Mouse (Mus musculus) ES-E14 (cell line): Measurements from ENCODE around the gene Syp. TPM values are rescaled to one million over a fixed set of nuclear protein-coding genes. Genes with fewer than 3 reads are reported as not detected.

Experiments
- DNase-seq: peaks from one replicate; pipeline ENCODE4 v3.0.0-alpha.2; 2013; ENCODE audit warnings: low read depth, low spot score
- H3K27ac ChIP-seq: 2 replicates; pipeline ENCODE4 v1.5.1; 2012; ENCODE audit warnings: low read depth, mild to moderate bottlenecking, low read length, moderate library complexity, mixed read lengths; ENCODE audit not compliant: poor library complexity, insufficient read depth, severe bottlenecking
- H3K36me3 ChIP-seq: 2 replicates; pipeline ENCODE4 v1.6.1; 2012; ENCODE audit warnings: mild to moderate bottlenecking, low read length, moderate library complexity, mixed read lengths; ENCODE audit not compliant: control insufficient read depth, poor library complexity, insufficient read depth, severe bottlenecking
- H3K4me1 ChIP-seq, 2 experiments: fragments of 150-350 bp in 1 of 2; sonication (generic) in 1 of 2; 2 replicates each; pipeline ENCODE4 v1.6.1; 2012; ENCODE audit warnings: low read length in 2 of 2, mild to moderate bottlenecking in 1 of 2, mixed read lengths in 1 of 2; ENCODE audit not compliant: control insufficient read depth in 2 of 2, insufficient read depth in 2 of 2, poor library complexity in 1 of 2
- H3K4me3 ChIP-seq, 2 experiments: fragments of 150-350 bp in 1 of 2; sonication (generic) in 1 of 2; 2 replicates each; pipeline ENCODE4 v1.5.1; 2012; ENCODE audit warnings: low read length in 2 of 2, low read depth in 1 of 2, mild to moderate bottlenecking in 1 of 2, mixed read lengths in 1 of 2; ENCODE audit not compliant: insufficient read depth in 1 of 2, poor library complexity in 1 of 2, severe bottlenecking in 1 of 2
- H3K9ac ChIP-seq: 2 replicates; pipeline ENCODE4 v1.6.1; 2012; ENCODE audit warnings: low read depth, mild to moderate bottlenecking, low read length, mixed read lengths; ENCODE audit not compliant: poor library complexity, insufficient read depth, severe bottlenecking
- H3K9me3 ChIP-seq: fragments of 150-350 bp; sonication (generic); 2 replicates; pipeline ENCODE4 v1.6.1; 2012; ENCODE audit warnings: low read depth, mild to moderate bottlenecking, low read length; ENCODE audit not compliant: control insufficient read depth, insufficient read depth
- CHD2 ChIP-seq: IDR thresholded peaks from 2 replicates; pipeline ENCODE4 v1.6.1; 2014; ENCODE audit warnings: mild to moderate bottlenecking, low read depth, low read length, inconsistent platforms
- HCFC1 ChIP-seq: IDR thresholded peaks from 2 replicates; pipeline ENCODE4 v1.6.1; 2012; ENCODE audit warnings: low read length, inconsistent platforms, borderline replicate concordance; ENCODE audit not compliant: insufficient read depth
- MAFK ChIP-seq: IDR thresholded peaks from 2 replicates; pipeline ENCODE4 v1.6.1; 2014; ENCODE audit warnings: mild to moderate bottlenecking, low read depth, low read length, inconsistent platforms; ENCODE audit not compliant: insufficient read depth
- ZC3H11A ChIP-seq: IDR thresholded peaks from 2 replicates; pipeline ENCODE4 v1.6.1; 2012; ENCODE audit warnings: low read depth, mild to moderate bottlenecking, inconsistent platforms, low read length, borderline replicate concordance
- ZNF384 ChIP-seq: IDR thresholded peaks from 2 replicates; pipeline ENCODE4 v1.6.1; 2012; ENCODE audit warnings: low read depth, low read length, inconsistent platforms
- in situ Hi-C, 2 experiments: fragments of 600-800 bp; cut with MboI; formaldehyde crosslinking; loops; one replicate each; pipeline ENCODE4 v1.15.1; 2025; ENCODE audit warnings: low sequenced_read_pairs in 2 of 2, inconsistent platforms in 1 of 2; ENCODE audit not compliant: unreplicated experiment in 2 of 2
- total RNA-seq: library from RNA; depleted of rRNA; stranded (reverse); fragments of 300-350 nt; gene quantifications from 2 replicates; pipeline ENCODE4 v1.2.3, GENCODE M21; 2012

Gene Syp
- total RNA-seq, 1 experiment, result 1.6 TPM

DNA sequence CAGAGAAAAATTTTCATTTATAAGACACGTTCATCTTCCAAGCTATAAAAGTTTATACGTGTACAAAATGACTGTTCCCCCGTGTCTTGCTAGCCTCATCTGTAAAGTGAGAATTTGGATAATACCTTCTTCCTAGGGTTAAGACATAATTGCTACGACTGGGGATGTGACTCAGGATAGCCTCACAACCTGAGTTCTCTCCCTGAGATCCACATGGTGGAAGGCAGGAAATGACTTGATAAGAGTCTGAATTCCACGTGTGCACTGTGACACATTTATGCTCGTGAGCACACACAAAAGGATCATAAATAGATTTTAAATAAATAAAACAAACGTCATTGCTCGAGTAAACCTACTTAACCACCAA lies 32.7 kb upstream of the Syp start:
- in situ Hi-C loops, result no loop called here

DNA sequence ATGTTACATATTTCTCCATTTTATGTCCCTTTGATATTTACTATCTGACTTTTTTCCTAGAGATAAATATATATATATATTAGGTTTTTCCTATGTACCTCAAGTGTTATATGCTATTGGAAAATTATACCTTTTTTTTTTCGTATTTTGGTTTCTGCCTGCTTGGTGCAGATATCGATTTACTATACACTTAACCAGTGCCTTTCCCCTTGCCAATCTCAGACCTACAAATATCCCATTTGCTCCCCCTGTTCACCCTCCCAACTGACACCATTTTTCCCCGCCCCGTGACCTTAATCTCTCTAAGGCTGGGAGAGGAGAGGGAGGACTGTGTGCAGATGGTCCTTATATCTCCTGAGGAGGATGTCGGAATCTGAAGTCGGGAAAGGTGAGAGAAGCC lies 31.5 kb upstream of the Syp start, which contains the start of gene Cacna1f:
Gene Cacna1f, plus strand, starts transcription at position 301 of the 400 bp plus-strand sequence.
- DNase-seq, result no peak
- no peak within 1 kb of the TSS for H3K4me3 ChIP-seq
- H3K4me1 ChIP-seq, result peaks cover 0 to 4% of the 10 kb centered on the region in 2 experiments; a peak in 1 of 4 replicates
- H3K27ac ChIP-seq, result no peak within 1 kb of the TSS
- in situ Hi-C loops, result no loop called here
- no peaks in the 10 kb centered on the region for H3K36me3 ChIP-seq
- no peaks in the 10 kb centered on the region for H3K9me3 ChIP-seq
- no peak for TF ChIP-seq HCFC1
- H3K9ac ChIP-seq, result no peak within 1 kb of the TSS

More for the DNA sequence above, 32.7 kb upstream of the Syp start:
- Histone ChIP-seq H3K4me3 (no peak overlapping the region), H3K9me3 (no peaks in the 10 kb centered on the region), H3K4me1 (peaks cover 0 to 1% of the 10 kb centered on the region in 2 experiments; a peak in 1 of 4 replicates), H3K27ac (no peak overlapping the region), H3K9ac (no peak overlapping the region), H3K36me3 (no peaks in the 10 kb centered on the region)
- TF ChIP-seq HCFC1 (no peak), MAFK (no peak), ZNF384 (no peak), CHD2 (no peak)
- DNase-seq, result no peak

DNA sequence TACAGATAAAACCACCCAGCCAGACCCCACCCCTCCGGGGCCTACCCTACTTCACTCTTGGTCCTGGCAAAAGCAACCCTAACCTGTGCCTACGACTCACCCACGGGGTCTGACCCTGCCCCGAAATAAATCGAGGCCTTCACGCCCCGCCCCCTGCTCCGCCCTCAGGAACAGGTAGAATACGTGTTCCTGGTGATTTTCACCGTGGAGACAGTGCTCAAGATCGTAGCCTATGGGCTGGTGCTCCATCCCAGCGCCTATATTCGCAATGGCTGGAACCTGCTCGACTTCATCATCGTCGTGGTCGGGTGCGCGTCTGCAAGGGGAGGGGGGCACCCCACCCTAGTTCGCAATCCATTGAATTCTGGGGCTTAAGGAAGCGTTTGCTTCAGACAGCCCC lies 28.2 kb upstream of the Syp start:
- peak overlapping the region; percentile 11 to 24; a peak in 2 of 4 replicates for H3K4me3 ChIP-seq
- DNase-seq, result no peak
- in situ Hi-C loops, result no loop called here
- no peaks in the 10 kb centered on the region for H3K36me3 ChIP-seq
- 0 out of 2 replicates have a peak overlapping the region, but pooled peaks have one; percentile 43 for H3K9ac ChIP-seq
- H3K9me3 ChIP-seq, result no peaks in the 10 kb centered on the region
- H3K27ac ChIP-seq, result no peak overlapping the region
- H3K4me1 ChIP-seq, result peaks cover 0 to 4% of the 10 kb centered on the region in 2 experiments; a peak in 1 of 4 replicates
- TF ChIP-seq MAFK (no peak), ZC3H11A (no peak), CHD2 (no peak), ZNF384 (no peak), HCFC1 (no peak)

DNA sequence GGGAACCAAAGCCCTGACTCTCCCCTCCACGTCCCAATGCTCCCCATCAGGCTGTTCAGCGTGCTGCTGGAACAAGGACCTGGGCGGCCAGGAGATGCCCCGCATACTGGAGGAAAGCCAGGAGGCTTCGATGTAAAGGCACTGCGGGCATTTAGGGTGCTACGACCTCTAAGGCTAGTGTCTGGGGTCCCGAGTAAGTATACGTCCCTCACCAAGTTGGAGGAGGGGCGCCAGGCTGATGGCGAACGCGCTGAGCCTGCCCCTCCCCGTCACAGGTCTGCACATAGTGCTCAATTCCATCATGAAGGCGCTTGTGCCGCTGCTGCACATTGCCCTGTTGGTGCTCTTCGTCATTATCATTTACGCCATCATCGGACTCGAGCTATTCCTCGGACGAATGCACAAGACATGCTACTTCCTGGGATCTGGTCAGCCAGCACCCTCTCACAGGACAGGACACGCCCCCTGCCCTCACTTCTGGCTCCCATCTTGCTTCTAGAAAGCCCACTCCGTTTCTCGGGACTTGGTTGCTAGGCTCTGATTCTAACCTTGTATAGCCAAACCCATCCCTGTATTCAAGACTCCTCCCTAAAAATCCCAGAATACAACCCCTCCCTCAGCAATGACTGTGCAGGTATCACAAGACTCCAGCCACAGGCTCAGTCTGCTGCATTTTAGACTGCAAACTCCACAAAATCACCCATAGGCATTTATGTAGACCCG lies 27.6 kb upstream of the Syp start:
- H3K4me1 ChIP-seq, result peaks cover 0 to 4% of the 10 kb centered on the region in 2 experiments; a peak in 1 of 4 replicates
- TF ChIP-seq ZC3H11A (no peak), MAFK (no peak), ZNF384 (no peak), HCFC1 (no peak), CHD2 (no peak)
- no peaks in the 10 kb centered on the region for H3K9me3 ChIP-seq
- H3K9ac ChIP-seq, result peak overlapping the region; percentile 51
- no peak overlapping the region for H3K27ac ChIP-seq
- no peaks in the 10 kb centered on the region for H3K36me3 ChIP-seq
- no peak for DNase-seq
- H3K4me3 ChIP-seq, result peak overlapping the region; percentile 24 to 46; a peak in 3 of 4 replicates
- in situ Hi-C loops, result no loop called here
